Mouse (Mus musculus): ENCODE results near the gene Cdh22. TPM values are rescaled to one million over a fixed set of nuclear protein-coding genes. Genes with fewer than 3 reads are reported as not detected.

Gene Cdh22
- polyA plus RNA-seq, 1 experiment from 2014 or later, result 9.0 TPM

DNA sequence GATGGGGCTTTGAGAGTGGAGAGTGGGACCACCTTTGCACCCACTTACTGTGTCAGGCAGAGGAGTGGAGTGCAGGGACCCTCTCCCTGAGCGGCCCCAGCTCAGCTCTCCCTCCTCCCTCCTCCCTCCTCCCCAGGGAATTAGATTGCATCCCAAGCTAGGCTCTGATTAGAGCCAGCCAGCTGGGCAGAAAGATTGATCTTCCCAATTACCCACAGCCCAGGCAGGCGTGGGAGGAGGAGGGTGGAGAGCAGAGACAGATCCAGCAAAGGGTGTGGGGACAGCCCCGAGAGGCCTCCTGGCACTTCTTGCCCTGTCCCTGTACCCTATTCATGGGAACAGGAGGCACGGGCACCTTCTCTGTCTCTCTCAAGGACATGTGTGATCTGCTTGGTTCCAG is 105.5 kb downstream of the Cdh22 start:
- Histone ChIP-seq H3K4me2 (ENCODE audit: low read depth, low read length) (no peak overlapping the region), H3K27ac (ENCODE audit: low read depth, low read length) (no peak overlapping the region), H3K4me1 (ENCODE audit: control insufficient read depth, insufficient read depth, low read length) (0 out of 2 replicates have a peak, but pooled peaks cover 9% of the 10 kb centered on the region), H3K9ac (replicated peaks; ENCODE audit: low read depth, low read length) (no peak overlapping the region), H3K36me3 (ENCODE audit: control insufficient read depth, insufficient read depth, low read length) (no peaks in the 10 kb centered on the region), H3K27me3 (ENCODE audit: control insufficient read depth, insufficient read depth, low read length) (0 out of 2 replicates have a peak, but pooled peaks cover 2% of the 10 kb centered on the region), H3K4me3 (ENCODE audit: low read depth, low read length) (no peak overlapping the region), H3K9me3 (ENCODE audit: control insufficient read depth, low read length) (no peaks in the 10 kb centered on the region)
- 27% methylated on average over 4 of the region's 4 CpGs for WGBS
- peak; percentile 22; the same call in 1 of the 2 replicates for ATAC-seq (ENCODE audit: low read depth)

DNA sequence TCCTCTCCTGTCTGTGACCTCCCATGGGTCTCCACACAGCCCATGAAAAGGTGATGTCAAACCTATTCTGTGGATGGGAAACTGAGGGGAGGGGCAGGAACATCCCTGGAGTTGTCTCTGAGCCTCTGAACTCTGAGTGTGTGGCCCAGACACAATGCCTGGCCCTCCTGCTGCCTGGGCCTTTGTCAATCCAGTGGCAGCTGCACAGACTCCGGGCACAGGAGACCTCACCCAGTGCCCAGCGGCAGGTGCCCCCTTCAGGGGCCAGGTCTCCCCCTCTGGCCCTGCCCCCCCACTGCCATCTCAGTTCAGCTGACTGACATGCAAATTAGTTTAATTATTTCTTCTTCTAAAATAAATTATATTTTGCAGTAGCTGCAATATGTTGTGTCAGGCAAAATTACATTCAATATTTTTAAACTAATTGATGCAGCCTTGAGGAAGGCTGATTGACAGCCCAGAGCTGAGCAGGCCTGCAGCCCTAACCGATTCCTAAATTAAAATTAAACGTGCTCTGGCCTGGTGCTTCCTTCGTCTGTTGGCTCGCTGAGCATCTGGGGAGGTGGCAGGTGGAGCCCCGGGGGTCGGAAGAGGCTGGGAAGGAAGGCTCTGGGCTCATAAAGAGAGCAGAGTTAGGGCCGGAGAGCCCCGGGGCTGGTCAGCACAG is 107.6 kb downstream of the Cdh22 start:
- H3K4me1 ChIP-seq (ENCODE audit: control insufficient read depth, insufficient read depth, low read length), result 0 out of 2 replicates have a peak, but pooled peaks cover 4% of the 10 kb centered on the region
- ATAC-seq (ENCODE audit: low read depth), result no peak
- no peak overlapping the region for H3K9ac ChIP-seq (replicated peaks; ENCODE audit: low read depth, low read length)
- H3K27ac ChIP-seq (ENCODE audit: low read depth, low read length), result no peak overlapping the region
- 0 out of 2 replicates have a peak, but pooled peaks cover 2% of the 10 kb centered on the region for H3K27me3 ChIP-seq (ENCODE audit: control insufficient read depth, insufficient read depth, low read length)
- H3K4me2 ChIP-seq (ENCODE audit: low read depth, low read length), result no peak overlapping the region
- no peak overlapping the region for H3K4me3 ChIP-seq (ENCODE audit: low read depth, low read length)
- 13% methylated on average over 10 of the region's 10 CpGs for WGBS
- no peaks in the 10 kb centered on the region for H3K9me3 ChIP-seq (ENCODE audit: control insufficient read depth, low read length)
- H3K36me3 ChIP-seq (ENCODE audit: control insufficient read depth, insufficient read depth, low read length), result no peaks in the 10 kb centered on the region

DNA sequence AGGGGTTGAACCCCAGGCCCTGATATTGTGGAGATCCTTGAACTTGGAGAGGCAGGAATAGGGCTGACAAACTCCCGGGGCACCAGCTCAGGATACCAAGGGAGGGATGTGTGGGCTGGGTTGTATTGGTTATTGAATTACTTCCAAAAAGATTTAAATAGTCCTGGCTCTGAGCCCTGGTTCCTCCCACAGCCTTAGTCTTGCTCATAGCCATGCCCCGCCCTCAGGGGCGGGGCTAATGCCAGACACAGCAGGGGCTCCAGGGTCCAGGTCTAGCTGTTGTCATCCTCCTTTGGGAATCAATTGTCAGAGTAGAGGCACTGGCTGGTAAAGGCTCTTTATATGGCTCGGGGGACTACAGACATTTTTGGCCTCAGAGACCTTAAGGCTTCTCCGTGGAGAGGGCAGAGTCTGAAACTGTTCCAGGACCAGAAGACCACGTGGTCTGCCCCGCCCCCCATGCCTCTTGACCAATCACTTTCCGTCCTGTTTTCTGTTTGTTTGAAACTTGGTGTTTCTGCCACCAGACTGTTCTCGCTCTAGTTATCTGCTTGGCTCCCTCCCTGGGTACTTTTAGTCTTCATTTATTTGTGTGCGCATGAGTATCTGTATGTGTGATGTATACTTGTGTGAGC is 113.3 kb downstream of the Cdh22 start:
- H3K27ac ChIP-seq (ENCODE audit: low read depth, low read length), result no peak overlapping the region
- H3K9ac ChIP-seq (replicated peaks; ENCODE audit: low read depth, low read length), result no peak overlapping the region
- 0 out of 2 replicates have a peak, but pooled peaks cover 2% of the 10 kb centered on the region for H3K27me3 ChIP-seq (ENCODE audit: control insufficient read depth, insufficient read depth, low read length)
- H3K4me3 ChIP-seq (ENCODE audit: low read depth, low read length), result no peak overlapping the region
- no peaks in the 10 kb centered on the region for H3K36me3 ChIP-seq (ENCODE audit: control insufficient read depth, insufficient read depth, low read length)
- H3K4me1 ChIP-seq (ENCODE audit: control insufficient read depth, insufficient read depth, low read length), result peaks cover 2% of the 10 kb centered on the region; the same call in 1 of the 2 replicates
- 34% methylated on average over 10 of the region's 10 CpGs for WGBS
- H3K4me2 ChIP-seq (ENCODE audit: low read depth, low read length), result no peak overlapping the region
- no peaks in the 10 kb centered on the region for H3K9me3 ChIP-seq (ENCODE audit: control insufficient read depth, low read length)
- ATAC-seq (ENCODE audit: low read depth), result no peak; the same call in 1 of the 2 replicates

DNA sequence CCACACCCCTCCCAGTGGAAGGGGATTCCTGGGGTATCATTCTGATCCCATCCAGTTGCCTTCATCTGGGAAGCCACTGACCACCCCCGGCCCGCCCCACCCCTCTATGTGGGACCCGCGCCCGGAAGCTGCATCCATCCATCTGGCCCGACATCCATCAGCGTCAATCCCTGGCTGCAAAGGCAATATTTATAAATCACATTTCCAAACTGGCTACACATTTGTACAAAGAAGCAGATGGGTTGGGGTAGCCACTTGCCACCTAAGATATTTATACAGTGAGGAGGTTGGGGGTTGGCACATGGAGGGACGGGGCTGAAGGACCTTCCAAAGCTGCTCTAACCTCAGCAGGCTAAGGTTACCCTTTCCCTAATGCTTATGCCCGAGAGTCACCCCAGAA is 113.9 kb downstream of the Cdh22 start:
- H3K36me3 ChIP-seq (ENCODE audit: control insufficient read depth, insufficient read depth, low read length), result no peaks in the 10 kb centered on the region
- peaks cover 2% of the 10 kb centered on the region; the same call in 1 of the 2 replicates for H3K4me1 ChIP-seq (ENCODE audit: control insufficient read depth, insufficient read depth, low read length)
- no peaks in the 10 kb centered on the region for H3K27me3 ChIP-seq (ENCODE audit: control insufficient read depth, insufficient read depth, low read length)
- WGBS, result 50% methylated on average over 9 of the region's 9 CpGs
- H3K4me3 ChIP-seq (ENCODE audit: low read depth, low read length), result no peak overlapping the region
- no peak overlapping the region for H3K27ac ChIP-seq (ENCODE audit: low read depth, low read length)
- ATAC-seq (ENCODE audit: low read depth), result no peak
- no peak overlapping the region for H3K9ac ChIP-seq (replicated peaks; ENCODE audit: low read depth, low read length)
- H3K4me2 ChIP-seq (ENCODE audit: low read depth, low read length), result no peak overlapping the region
- H3K9me3 ChIP-seq (ENCODE audit: control insufficient read depth, low read length), result no peaks in the 10 kb centered on the region

DNA sequence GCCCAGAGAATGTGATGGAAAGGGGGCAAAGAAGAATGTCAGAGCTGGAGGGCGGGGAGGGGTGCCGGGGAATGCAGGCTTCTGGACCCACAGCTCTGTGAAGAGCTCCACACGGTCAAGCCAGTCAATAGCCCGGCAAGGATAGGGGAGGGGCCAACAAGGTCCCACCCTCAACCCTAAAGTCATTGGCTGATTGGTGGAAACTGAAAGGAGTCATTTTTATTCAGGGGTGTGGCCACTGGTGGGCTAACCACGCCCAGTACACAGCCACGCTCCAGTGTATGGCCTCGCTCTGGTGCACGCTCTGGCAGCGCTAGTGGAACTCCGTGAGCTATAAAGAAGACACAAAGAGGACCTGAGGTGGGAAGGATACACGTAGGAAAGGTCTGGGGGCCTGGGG is 120.9 kb downstream of the Cdh22 start:
- Histone ChIP-seq H3K27ac (ENCODE audit: low read depth, low read length) (no peak overlapping the region), H3K4me1 (ENCODE audit: control insufficient read depth, insufficient read depth, low read length) (peaks cover 7% of the 10 kb centered on the region; the same call in 1 of the 2 replicates), H3K9me3 (ENCODE audit: control insufficient read depth, low read length) (no peaks in the 10 kb centered on the region), H3K9ac (replicated peaks; ENCODE audit: low read depth, low read length) (no peak overlapping the region), H3K36me3 (ENCODE audit: control insufficient read depth, insufficient read depth, low read length) (no peaks in the 10 kb centered on the region), H3K4me2 (ENCODE audit: low read depth, low read length) (no peak overlapping the region), H3K4me3 (ENCODE audit: low read depth, low read length) (no peak overlapping the region), H3K27me3 (ENCODE audit: control insufficient read depth, insufficient read depth, low read length) (peaks cover 35% of the 10 kb centered on the region)
- 20% methylated on average over 11 of the region's 11 CpGs for WGBS
- ATAC-seq (ENCODE audit: low read depth), result peak; percentile 36; the same call in 1 of the 2 replicates

DNA sequence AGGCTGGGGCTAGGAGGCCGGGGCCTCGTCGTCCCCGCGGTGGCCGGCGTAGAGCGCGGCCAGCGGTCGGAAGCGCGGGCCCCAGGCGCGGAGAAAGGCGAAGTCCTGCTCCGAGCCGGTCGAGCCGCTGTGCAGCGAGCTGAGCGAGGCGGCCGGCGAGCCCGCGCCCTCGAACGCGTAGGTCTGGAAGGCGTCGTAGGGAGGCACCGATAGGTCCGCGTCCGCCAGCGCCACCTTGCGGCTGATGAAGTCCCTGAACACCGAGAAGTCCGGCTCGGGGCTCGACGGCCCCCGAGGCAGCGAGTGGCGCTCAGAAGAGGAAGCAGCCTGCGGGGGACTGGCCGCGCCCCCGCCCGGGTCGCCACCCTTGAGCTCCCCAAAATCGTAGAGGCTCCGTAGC is 122.5 kb downstream of the Cdh22 start:
- no peaks in the 10 kb centered on the region for H3K36me3 ChIP-seq (ENCODE audit: control insufficient read depth, insufficient read depth, low read length)
- under 1% methylated on average over 51 of the region's 54 CpGs for WGBS
- H3K27ac ChIP-seq (ENCODE audit: low read depth, low read length), result no peak overlapping the region
- H3K4me1 ChIP-seq (ENCODE audit: control insufficient read depth, insufficient read depth, low read length), result peaks cover 7% of the 10 kb centered on the region; the same call in 1 of the 2 replicates
- no peak overlapping the region for H3K9ac ChIP-seq (replicated peaks; ENCODE audit: low read depth, low read length)
- peak; percentile 64 for ATAC-seq (ENCODE audit: low read depth)
- H3K27me3 ChIP-seq (ENCODE audit: control insufficient read depth, insufficient read depth, low read length), result peaks cover 36% of the 10 kb centered on the region
- no peak overlapping the region for H3K4me3 ChIP-seq (ENCODE audit: low read depth, low read length)
- H3K9me3 ChIP-seq (ENCODE audit: control insufficient read depth, low read length), result no peaks in the 10 kb centered on the region
- no peak overlapping the region for H3K4me2 ChIP-seq (ENCODE audit: low read depth, low read length)

DNA sequence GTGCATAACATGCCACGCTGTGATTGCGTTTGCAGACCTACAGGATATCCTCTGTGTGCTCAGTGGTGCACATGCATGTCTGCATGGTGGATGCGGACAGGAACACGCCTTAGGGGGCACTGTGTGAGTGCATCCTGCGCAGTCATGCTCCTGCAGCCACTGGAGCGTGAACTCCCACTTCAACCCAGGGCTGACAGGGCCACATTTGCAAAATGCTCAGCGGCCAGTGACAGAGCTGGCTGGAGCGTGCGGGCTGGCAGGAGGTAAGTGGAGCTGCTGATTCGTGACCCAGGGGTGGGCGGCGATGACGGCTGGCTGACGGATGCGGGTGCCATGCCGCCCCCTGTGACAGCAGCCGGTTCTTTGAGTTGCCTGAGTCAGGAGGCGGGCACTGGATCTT is 128.1 kb downstream of the Cdh22 start:
- H3K4me1 ChIP-seq (ENCODE audit: control insufficient read depth, insufficient read depth, low read length), result peaks cover 14% of the 10 kb centered on the region
- H3K36me3 ChIP-seq (ENCODE audit: control insufficient read depth, insufficient read depth, low read length), result no peaks in the 10 kb centered on the region
- H3K27ac ChIP-seq (ENCODE audit: low read depth, low read length), result no peak overlapping the region
- peak; percentile 29; the same call in 1 of the 2 replicates for ATAC-seq (ENCODE audit: low read depth)
- no peaks in the 10 kb centered on the region for H3K9me3 ChIP-seq (ENCODE audit: control insufficient read depth, low read length)
- 15% methylated on average over 18 of the region's 18 CpGs for WGBS
- H3K27me3 ChIP-seq (ENCODE audit: control insufficient read depth, insufficient read depth, low read length), result peaks cover 22% of the 10 kb centered on the region
- H3K9ac ChIP-seq (replicated peaks; ENCODE audit: low read depth, low read length), result 0 out of 2 replicates have a peak overlapping the region, but pooled peaks have one; percentile 11
- no peak overlapping the region for H3K4me2 ChIP-seq (ENCODE audit: low read depth, low read length)
- no peak overlapping the region for H3K4me3 ChIP-seq (ENCODE audit: low read depth, low read length)

DNA sequence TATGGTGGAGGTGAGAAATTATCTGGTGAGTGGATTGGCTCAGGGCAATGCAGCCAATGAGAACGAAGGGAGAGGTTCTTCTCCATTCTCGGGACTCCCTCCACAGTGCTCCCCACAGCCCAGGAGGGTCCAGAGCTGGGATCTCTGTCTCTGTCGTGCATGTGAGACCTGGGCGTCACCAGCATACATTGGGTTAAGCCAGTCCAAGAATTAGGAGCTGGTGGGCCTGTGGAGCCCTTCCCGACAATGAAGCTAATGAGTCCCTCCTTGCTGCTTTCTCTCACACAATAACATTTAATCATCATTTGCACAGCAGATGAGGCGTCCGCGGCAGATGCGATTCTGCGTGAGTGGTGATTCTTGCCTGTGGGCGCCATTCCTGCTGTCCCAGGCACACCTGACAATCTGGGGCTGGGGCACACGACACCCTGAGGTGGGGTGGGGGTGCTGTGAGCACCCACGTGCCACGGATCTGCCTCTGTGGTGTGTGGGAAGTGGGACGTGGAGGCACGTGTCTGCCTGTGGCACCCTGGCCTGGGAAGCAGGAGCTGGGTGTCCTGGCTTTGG is 129.1 kb downstream of the Cdh22 start:
- H3K4me2 ChIP-seq (ENCODE audit: low read depth, low read length), result no peak overlapping the region; the same call in 1 of the 2 replicates
- H3K27me3 ChIP-seq (ENCODE audit: control insufficient read depth, insufficient read depth, low read length), result peaks cover 19% of the 10 kb centered on the region
- no peak overlapping the region for H3K9ac ChIP-seq (replicated peaks; ENCODE audit: low read depth, low read length)
- 35% methylated on average over 16 of the region's 16 CpGs for WGBS
- ATAC-seq (ENCODE audit: low read depth), result peak; percentile 28; the same call in 1 of the 2 replicates
- H3K36me3 ChIP-seq (ENCODE audit: control insufficient read depth, insufficient read depth, low read length), result no peaks in the 10 kb centered on the region
- no peaks in the 10 kb centered on the region for H3K9me3 ChIP-seq (ENCODE audit: control insufficient read depth, low read length)
- H3K4me3 ChIP-seq (ENCODE audit: low read depth, low read length), result no peak overlapping the region
- peak overlapping the region; percentile 22; the same call in 1 of the 2 replicates for H3K27ac ChIP-seq (ENCODE audit: low read depth, low read length)
- H3K4me1 ChIP-seq (ENCODE audit: control insufficient read depth, insufficient read depth, low read length), result peaks cover 14% of the 10 kb centered on the region

DNA sequence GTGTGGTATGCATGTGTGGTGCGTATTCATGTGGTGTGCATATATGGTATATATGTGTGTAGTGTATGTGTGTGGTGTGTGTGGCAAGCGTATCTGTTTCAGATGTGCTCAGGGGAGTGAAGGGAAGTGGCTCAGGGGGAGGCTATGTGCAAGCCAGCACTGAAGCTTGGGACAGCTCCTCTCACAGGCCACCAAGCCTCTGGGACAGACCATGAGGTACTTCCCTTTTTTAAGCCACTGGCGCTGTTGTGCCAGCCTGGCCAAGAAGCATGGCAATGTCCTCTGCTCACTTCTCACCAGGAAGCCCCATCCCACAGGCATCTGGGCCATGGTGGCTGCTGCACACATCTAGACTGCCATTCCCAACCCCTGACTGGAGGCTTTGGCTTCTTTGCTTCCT is 131.7 kb downstream of the Cdh22 start:
- H3K9ac ChIP-seq (replicated peaks; ENCODE audit: low read depth, low read length), result no peak overlapping the region
- no peak overlapping the region for H3K4me2 ChIP-seq (ENCODE audit: low read depth, low read length)
- H3K4me3 ChIP-seq (ENCODE audit: low read depth, low read length), result no peak overlapping the region
- H3K9me3 ChIP-seq (ENCODE audit: control insufficient read depth, low read length), result no peaks in the 10 kb centered on the region
- H3K27me3 ChIP-seq (ENCODE audit: control insufficient read depth, insufficient read depth, low read length), result peaks cover 13% of the 10 kb centered on the region; the same call in 1 of the 2 replicates
- no peak overlapping the region; the same call in 1 of the 2 replicates for H3K27ac ChIP-seq (ENCODE audit: low read depth, low read length)
- peaks cover 14% of the 10 kb centered on the region for H3K4me1 ChIP-seq (ENCODE audit: control insufficient read depth, insufficient read depth, low read length)
- ATAC-seq (ENCODE audit: low read depth), result no peak
- H3K36me3 ChIP-seq (ENCODE audit: control insufficient read depth, insufficient read depth, low read length), result no peaks in the 10 kb centered on the region
- 91% methylated on average over 3 of the region's 3 CpGs for WGBS
